Mouse (Mus musculus) left cerebral cortex, postnatal 4 days (tissue): ENCODE results near the gene Mpp2. TPM values are rescaled to one million over a fixed set of nuclear protein-coding genes. Genes with fewer than 3 reads are reported as not detected.

Source experiments
- DNase-seq: peaks from one replicate; pipeline ENCODE4 v3.0.0-alpha.2; 2022
- intact Hi-C: fragments of 180-260 bp; cut with DNase I; formaldehyde crosslinking; loops from one replicate; pipeline ENCODE4 v1.15.1; 2025
- total RNA-seq, 2 experiments: library from RNA; stranded (reverse); gene quantifications; 2 replicates each; pipeline ENCODE4 v1.2.3; 2021

The Mpp2 gene
- total RNA-seq, 2 experiments from 2014 or later: 39.1 to 45.0 TPM

DNA sequence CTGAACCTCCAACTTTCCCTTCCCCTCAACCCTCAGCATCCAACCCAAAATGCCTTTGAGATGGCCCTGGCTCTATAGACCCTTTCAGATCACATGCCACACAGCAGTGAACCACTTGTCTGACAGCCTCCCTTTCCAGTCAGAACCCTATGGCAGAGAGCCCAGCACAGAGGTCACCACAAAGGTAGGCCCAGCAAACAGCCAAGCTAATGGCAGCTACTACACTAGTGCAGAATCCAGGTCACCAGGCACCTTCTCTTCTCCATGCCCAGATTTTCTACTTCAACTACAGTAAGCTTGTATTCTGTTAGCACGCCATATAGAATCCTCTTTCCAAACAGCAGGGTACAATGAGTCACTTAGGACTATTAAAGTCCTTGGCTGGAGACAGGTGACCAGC lies 72.2 kb downstream of the Mpp2 start:
- DNase-seq: no peak
- intact Hi-C loops: no loop called here

GRCm38 (mm10) chr11:102015472-102015871 lies 72.8 kb downstream of the Mpp2 start:
- intact Hi-C loops: no loop called here
- no peak for DNase-seq

GRCm38 (mm10) chr11:102013201-102013600 lies 75.1 kb downstream of the Mpp2 start:
- intact Hi-C loops: no loop called here

GRCm38 (mm10) chr11:102011510-102011909 lies 76.8 kb downstream of the Mpp2 start:
- DNase-seq: peak; percentile 48
- intact Hi-C loops: no loop called here

More at GRCm38 (mm10) chr11:102013201-102013600, 75.1 kb downstream of the Mpp2 start:
- DNase-seq: no peak

GRCm38 (mm10) chr11:102010140-102010539 lies 78.2 kb downstream of the Mpp2 start:
- intact Hi-C loops: no loop called here

DNA sequence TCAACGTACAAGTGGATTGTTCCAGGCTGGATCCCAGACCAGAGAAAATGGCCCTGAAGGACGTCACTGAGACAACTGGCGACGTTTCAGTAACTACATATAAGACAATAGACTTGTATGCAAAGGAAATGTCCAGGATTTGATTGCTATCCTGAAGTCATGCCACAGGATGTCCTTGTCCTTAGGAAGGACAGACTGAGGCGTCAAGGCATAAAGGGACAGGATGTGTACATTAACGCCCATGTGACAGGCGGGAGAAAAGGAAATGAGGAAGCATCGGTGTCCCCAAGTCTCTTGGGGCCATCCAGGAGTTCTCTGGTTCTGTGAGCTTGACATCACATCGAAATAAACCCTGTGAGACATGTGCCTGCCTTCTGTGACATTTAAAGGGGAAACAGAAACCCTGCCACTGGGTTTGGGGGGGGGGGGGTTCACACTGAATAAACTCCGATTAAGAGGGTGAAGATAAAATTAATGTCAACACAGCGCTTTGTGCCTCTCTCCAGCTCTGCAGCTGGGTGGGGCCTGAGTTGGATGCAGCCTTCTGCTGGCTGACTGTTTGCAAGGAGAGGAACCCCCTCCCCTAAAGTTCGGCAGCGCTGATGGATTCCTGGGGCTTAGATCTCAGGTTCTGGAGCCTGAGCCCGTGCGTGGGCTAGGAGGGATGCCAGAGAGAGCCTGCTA lies 79.2 kb downstream of the Mpp2 start:
- intact Hi-C loops: no loop called here

More at GRCm38 (mm10) chr11:102010140-102010539, 78.2 kb downstream of the Mpp2 start:
- peak; percentile 83 for DNase-seq

GRCm38 (mm10) chr11:102008372-102008771 lies 79.9 kb downstream of the Mpp2 start:
- DNase-seq: no peak
- intact Hi-C loops: no loop called here

More for the DNA sequence above, 79.2 kb downstream of the Mpp2 start:
- DNase-seq: no peak

Other genes with a start within 250 kb of the Mpp2 start
- gene Meox1, start 194.1 kb downstream of the Mpp2 start, total RNA-seq: 1 to 10 TPM; 1.2 to 1.5 TPM
- not detected for gene Sost, start 121.5 kb downstream of the Mpp2 start, total RNA-seq
- gene Cfap97d1, start 104.2 kb downstream of the Mpp2 start, total RNA-seq: not detected
- 10 to 100 TPM; 53.2 to 56.5 TPM for gene Dusp3, start 101.5 kb downstream of the Mpp2 start, total RNA-seq
- 10 to 100 TPM; 53.1 to 56.3 TPM for gene Mpp3, start 60.1 kb downstream of the Mpp2 start, total RNA-seq
- not detected for gene Cd300lg, start 47.0 kb downstream of the Mpp2 start, total RNA-seq
- not detected for gene Ppy, start 12.8 kb upstream of the Mpp2 start, total RNA-seq
- not detected for gene Pyy, start 19.3 kb upstream of the Mpp2 start, total RNA-seq
- under 1 TPM in 1 of 2 experiments, not detected in 1; 0.16 TPM for gene Nags, start 57.0 kb upstream of the Mpp2 start, total RNA-seq
- 10 to 100 TPM; 23.8 to 26.4 TPM for gene Tmem101, start 67.9 kb upstream of the Mpp2 start, total RNA-seq
- 10 to 100 TPM; 84.5 to 86.0 TPM for gene Lsm12, start 96.8 kb upstream of the Mpp2 start, total RNA-seq
- gene G6pc3, start 101.1 kb upstream of the Mpp2 start, total RNA-seq: 10 to 100 TPM; 34.6 to 35.4 TPM
- gene Hdac5, start 141.7 kb upstream of the Mpp2 start, total RNA-seq: 100 to 1,000 TPM; 205 to 213 TPM
- 1 to 10 TPM; 1.4 to 1.6 TPM for gene BC030867, start 160.4 kb upstream of the Mpp2 start, total RNA-seq
- gene Asb16, start 180.2 kb upstream of the Mpp2 start, total RNA-seq: under 1 TPM; 0.91 to 0.98 TPM
- gene Tmub2, start 196.4 kb upstream of the Mpp2 start, total RNA-seq: 10 to 100 TPM; 53.6 to 56.1 TPM
- 100 to 1,000 TPM; 183 to 189 TPM for gene Atxn7l3, start 208.1 kb upstream of the Mpp2 start, total RNA-seq
- 100 to 1,000 TPM; 113 to 115 TPM for gene Ubtf, start 231.2 kb upstream of the Mpp2 start, total RNA-seq